Mouse (Mus musculus): ENCODE results near the gene Phgr1.
A peak's percentile ranks its signal among the peaks of the same experiment; 100 is the strongest.

Gene Phgr1

DNA sequence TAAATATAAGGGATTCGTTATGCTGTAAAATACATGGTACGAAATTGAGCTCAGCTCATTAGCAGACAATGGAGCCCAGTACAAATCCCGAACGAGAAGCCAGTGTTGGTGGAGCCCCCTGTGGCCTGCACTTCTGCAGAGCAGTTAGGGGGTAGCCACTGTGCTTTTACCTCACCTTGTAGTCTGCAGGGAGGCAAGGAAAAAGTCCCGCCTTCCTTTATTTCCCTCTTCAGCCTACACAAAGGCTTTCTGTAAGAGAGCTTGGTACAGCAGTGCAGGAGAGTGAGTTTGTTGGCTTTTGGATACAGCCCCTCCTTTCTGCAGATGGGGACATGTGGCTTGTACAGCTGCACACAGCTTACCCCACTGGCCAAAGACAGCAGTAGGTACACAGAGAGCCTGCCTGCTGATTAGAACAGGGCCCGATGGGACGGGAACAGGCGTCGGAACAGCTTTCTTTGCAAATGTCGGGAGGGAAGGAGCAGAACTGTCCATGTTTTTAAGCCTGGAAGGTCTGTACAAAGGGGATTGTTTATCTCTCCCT lies 23.2 kb upstream of the Phgr1 start:
- no peak for DNase-seq (ENCODE audit: low read depth in 2 of 2, low spot score in 2 of 2)

DNA sequence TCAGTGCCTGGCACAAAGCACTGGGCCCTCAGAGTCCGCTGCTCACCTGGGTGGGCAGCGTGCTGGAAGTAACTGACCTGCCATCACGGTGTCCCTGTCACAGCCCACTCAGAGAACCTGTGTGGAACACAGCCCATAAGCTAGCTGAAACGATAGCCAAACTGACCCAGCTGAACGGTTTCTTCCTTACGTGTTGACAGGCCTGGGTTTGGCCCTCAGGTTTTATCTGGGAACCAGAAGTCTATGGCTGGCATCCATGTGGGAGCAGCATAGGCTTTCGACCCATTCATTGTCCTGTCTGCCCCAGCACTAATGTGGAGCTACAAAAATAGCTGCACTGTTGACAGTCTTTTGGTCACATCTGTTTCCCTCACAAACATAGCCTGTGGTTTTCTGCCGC lies 22.1 kb upstream of the Phgr1 start:
- DNase-seq (ENCODE audit: low read depth in 2 of 2, low spot score in 2 of 2) = no peak

DNA sequence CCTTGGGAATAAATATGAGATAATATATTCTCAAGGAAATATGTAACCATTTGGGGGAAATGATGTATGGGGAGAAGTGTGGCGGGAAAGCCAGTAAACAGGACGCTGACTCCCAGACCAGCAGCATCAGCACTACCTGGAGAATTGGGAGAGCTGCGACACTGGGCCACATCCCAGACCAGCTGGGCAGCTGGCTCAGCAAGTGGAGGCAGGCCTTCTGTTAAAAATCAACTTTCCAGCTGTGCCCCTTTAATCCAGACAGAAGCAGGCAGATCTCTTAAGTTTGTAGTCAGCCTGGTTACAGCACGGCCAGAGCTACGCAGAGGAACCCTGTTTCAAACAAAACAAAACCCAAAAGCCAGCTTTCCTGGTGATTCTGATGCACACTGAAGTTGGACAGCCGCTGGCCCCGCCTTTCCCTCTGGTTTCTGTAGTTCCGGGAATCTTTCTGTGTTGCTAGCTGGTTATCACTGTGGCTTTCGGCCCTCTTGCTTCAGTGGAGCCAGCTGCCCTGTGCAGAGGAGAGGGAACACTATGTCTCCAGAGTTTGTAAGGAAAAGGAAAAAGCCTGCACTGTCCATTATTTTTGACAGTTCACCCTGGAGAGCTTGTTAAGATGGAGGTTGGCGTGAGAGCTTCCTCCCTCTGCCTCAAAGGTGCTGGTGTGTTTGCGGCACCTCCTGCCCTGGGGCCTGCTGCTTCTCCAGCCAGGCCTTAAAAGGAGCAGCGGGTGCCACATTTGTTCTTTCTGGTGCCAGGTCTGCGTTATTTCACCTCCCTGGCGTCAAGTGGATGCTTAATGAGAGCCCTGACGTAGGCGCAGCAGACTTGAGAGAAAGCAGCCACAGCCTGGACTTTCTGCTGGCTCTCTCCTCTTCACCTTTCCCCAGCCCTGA lies 20.4 kb upstream of the Phgr1 start:
- DNase-seq (ENCODE audit: low read depth in 2 of 2, low spot score in 2 of 2) = no peak

DNA sequence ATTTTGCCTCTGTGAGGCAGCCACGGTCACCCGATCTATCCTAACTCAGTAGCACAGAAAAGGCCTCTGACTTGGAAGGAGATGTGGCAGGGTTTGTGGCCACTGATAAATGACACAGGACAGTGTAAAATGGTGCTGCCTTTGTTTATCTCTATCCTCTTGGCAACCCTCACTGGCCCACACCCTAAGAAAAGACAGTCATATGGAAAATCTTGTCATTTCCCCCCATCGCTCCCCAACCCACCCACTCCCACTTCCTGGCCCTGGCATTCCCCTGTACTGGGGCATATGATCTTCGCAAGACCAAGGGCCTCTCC lies 19.8 kb upstream of the Phgr1 start:
- DNase-seq (ENCODE audit: low read depth in 2 of 2, low spot score in 2 of 2) = no peak

DNA sequence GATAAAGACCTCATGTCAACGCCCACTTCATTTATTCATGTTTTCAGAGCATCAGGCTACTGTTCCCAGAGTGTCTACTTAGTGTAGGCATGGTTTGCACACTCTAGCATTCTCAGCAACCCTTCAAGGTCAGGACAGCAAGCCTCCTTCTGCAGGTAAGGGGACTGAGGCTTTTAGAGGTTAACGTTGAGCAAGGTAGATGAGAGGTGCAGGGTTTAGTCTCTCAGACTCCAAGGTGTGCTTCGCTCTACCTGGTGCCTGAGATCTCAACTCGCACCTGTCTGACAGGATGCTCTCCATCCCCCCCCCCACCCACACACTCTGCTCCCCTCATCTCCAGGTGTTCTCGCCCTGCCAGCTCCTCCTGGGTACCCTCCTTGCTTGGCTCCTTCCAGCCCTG lies 18.4 kb upstream of the Phgr1 start:
- DNase-seq (ENCODE audit: low read depth in 2 of 2, low spot score in 2 of 2) = no peak

DNA sequence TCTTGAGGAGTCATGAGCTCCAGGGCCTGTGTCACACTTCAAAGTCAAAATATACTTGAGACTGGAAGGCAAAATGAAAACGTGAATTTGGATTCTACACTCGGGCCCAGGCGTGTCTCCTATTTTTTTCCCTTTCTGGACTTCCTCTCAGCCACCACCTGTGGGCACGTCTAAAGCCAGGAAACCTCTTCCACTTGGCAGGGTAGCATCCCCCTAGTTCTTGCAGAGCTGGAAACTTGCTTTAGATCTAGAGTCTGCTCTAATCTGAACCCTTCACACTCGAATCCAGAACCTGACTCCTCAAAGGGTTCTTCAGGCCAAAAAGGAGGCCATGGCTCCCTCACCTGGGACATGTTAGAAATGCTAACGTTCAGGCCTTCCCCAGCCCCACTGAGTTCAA lies 17.2 kb upstream of the Phgr1 start:
- no peak for DNase-seq (ENCODE audit: low read depth in 2 of 2, low spot score in 2 of 2)

DNA sequence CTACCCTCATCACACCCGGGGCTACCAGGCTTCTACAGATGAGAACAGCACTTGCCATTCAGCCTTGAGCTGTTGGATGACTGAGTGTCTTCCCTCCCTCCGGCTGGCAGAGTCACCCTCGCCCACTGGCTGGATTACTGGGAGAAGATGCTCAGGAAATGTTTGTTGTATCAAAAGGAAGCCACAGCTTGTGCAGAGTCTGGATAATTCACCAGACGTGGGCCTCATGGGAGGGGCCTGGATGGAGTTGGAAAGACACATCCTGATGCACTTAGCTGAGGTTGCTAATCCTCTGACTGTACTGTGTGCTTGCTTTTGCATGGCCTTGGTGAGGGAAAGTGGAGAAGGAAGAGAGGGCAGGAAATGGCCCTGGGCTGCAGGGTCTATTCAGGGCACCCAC lies 16.5 kb upstream of the Phgr1 start:
- no peak for DNase-seq (ENCODE audit: low read depth in 2 of 2, low spot score in 2 of 2)

DNA sequence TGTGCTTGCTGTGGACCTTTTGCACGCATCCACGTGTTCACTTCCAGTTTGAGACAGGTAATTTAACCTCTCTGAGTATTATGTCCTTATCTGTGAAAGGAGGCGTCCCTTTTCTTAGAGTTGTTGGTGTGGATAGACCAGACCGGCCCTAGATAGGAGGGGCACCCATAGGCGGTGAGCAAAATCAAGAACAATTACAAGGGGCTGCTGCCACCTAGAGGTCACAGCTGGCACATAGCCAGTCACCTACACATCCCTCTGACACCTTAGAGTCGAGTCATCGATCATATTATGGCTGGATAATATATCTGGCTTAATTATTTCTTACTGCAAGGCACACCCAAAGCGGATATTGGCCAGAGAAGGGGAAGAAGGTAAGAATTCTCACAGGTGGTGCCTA lies 12.7 kb upstream of the Phgr1 start:
- DNase-seq (ENCODE audit: low read depth in 2 of 2, low spot score in 2 of 2) = peak; percentile 79 to 82

DNA sequence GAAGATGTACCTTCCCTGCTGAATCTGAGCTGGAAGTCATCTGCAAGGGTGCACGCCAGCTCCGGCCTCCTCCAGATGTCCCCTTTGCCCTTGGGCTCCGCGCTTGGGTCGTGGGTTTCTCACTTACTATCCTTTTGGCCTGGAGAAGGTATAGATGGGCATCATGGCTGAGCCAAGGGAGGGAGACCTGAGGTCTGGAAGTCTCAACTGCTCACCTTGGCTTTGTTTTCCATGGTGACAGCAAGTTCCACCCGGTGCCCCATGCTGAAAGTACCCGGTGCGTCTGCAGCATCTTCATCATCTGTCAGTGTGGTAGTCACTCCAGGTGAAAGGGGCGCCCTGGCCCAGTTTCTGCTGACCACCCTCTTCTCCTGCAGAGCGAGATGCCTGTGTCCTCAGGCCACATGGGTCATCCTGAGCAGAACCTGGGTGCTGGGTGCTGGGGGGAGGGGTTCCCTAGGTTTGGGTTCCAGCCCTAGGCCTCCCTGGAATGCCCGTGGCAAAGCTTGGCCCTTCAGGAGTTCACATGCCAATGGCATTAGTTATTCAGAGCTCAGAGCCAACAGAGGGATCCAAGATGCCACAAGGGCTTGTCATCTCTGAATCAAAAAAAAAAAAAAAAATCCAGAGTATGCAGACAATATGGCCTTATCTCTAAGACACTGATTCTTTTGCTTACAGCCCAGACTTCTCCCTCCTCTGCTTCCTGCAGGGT lies 12.1 kb upstream of the Phgr1 start:
- DNase-seq (ENCODE audit: low read depth in 2 of 2, low spot score in 2 of 2) = no peak

DNA sequence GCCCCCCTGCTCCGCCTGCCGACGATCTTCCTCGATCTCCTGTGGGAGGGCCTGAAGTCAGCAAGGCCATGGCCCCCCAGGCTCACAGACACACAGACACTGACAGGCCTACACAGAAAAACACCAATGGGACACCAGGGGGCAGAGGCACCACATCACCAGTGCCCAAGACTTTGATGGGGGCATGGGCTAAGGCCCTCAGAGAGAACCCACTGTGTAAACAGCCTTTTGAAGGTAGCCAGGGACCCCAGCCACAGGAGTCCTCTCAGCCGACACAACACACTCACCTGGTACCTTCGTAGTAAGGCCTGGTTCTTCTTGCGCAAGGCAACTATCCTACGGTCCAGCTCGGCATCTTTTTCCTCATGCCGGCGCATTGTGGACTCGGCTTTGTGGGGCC lies 11.2 kb upstream of the Phgr1 start:
- no peak for DNase-seq (ENCODE audit: low read depth in 2 of 2, low spot score in 2 of 2)

DNA sequence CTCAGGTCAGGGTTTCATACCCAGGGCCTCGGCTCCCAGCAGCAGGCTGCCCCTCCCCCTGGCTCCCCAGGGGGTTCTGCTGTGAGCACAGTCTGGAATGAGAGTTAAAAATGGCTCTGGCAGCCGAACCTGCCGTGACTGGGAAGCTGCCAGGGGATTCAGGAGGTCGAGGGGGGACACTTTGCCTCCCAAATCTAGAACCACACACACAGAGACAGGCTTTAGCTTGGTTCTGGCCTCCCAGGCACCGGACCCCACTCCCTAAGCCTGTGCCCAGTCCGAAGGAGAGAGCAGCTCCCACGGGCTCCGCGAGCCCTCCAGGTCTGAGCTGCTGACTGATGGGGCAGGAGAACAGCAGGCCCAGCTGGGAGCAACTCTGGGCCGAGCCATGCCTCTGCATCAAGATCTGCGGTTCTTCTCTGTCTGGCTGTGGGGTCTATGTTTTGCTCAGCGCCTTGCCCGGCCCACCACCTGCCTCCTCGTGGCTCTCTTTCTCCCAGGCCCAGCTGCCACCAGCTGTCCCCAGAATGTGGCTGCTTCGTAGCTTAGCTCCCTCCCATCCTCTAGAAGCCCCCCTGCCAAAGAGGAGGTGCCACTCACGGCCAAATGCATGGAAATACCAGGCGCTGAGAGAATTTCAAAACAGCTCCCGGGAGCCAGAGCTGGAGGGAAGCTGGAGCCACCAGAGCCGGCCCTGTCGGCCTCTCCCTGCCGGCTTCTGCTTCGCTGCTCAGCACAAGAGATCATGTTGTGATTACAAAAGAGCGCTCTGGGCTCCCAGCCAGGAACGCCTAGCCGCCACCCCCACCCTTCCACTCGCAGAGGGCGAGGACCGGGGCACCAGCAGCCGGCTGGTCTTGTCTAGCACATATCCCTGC lies 10.4 kb upstream of the Phgr1 start, which contains the start of gene Ccdc9b:
Ccdc9b (minus strand) TSS at position 756 of the 878 bp plus-strand sequence.
- DNase-seq (ENCODE audit: low read depth in 2 of 2, low spot score in 2 of 2) = no peak

DNA sequence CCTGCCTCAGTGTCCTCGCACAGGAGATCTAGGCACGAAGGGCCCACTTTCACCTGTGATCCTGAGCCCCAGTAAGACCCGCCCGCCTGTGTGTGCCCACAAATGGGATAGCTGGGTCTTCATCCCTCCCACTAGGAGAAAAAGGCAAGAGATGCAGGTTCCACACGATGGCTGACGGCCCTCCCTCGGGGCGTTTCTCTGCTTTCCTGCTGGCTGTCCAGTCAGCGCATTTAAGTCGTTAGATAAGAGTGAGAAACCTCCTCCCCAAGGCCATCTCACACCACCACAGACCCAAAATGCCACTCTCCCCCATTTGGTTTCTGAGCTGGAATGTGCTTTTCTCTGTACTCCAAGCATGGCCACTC lies 9.8 kb upstream of the Phgr1 start:
- no peak for DNase-seq (ENCODE audit: low read depth in 2 of 2, low spot score in 2 of 2)

DNA sequence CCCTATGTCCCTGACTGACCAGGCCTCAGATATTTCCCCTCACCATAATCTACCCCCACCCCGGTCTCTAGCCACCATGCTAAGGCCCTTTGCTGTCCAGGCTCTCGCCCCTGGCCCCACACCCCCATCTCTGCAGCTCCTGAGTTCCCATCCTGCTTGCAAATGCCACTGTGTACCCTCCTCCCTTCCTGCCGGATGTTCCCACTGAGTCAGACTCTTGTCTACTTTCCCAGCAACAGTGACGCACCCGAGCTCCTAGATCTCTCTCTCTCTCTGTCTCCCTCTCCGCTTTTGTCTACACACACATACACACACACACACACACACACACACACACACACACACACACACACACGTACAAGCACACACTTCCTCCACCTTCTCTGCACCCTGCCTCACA lies 9.1 kb upstream of the Phgr1 start:
- DNase-seq (ENCODE audit: low read depth in 2 of 2, low spot score in 2 of 2) = no peak

DNA sequence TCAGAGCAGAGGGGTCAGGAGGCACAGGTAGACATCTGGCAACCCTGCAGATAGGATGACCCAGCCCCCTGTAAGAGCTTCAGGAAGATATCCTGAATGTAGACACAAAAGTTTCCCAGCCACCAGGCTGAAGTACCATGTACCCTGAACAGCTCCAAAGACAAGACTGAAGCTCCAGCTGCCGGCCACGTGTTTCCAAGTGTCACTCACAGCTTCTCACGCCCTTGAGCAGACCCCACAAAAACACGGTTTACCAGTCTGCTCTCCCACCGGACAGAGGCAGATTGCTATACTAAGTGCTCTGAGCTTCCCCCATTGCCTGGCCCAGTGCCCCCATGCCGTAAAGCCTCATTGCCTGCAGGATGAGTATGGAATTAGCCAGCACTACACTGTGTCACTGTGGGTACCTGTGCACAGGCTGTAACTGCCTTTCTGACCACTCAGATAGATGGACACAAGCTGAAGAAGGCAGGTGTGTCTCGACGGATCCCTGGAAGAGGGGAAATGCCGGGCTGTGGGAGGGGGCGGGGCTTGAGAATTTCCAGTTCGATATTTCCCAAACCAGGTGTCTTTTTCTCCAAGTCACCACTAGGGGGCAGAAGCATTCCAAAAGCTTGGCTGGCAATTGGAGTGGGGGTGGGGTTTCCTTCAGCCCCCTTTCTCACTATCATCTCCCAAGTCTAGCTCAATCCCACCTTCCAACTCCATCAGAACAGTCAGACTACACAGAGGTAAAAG lies 8.3 kb upstream of the Phgr1 start:
- DNase-seq (ENCODE audit: low read depth in 2 of 2, low spot score in 2 of 2) = peak in 1 of 2 experiments; percentile 39

DNA sequence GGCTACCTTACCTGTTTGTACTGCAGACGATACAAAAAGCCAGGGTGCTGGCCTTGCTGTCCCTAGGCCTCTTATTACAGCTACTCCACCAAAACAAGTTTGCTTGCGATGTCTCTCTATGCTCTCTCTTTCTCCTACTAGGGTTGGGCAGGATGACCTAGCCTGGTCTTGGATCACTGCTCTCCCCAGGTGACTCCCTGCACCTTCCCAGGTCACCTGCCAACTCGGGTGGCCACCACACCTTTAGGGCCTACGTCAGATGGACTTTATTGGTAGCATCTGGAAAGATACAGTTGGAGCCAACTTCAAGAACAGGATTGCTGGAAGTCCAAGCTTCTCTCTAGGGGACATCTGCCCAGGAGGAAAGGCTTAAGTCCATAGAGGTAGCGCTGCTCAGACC lies 7.7 kb upstream of the Phgr1 start:
- no peak for DNase-seq (ENCODE audit: low read depth in 2 of 2, low spot score in 2 of 2)

DNA sequence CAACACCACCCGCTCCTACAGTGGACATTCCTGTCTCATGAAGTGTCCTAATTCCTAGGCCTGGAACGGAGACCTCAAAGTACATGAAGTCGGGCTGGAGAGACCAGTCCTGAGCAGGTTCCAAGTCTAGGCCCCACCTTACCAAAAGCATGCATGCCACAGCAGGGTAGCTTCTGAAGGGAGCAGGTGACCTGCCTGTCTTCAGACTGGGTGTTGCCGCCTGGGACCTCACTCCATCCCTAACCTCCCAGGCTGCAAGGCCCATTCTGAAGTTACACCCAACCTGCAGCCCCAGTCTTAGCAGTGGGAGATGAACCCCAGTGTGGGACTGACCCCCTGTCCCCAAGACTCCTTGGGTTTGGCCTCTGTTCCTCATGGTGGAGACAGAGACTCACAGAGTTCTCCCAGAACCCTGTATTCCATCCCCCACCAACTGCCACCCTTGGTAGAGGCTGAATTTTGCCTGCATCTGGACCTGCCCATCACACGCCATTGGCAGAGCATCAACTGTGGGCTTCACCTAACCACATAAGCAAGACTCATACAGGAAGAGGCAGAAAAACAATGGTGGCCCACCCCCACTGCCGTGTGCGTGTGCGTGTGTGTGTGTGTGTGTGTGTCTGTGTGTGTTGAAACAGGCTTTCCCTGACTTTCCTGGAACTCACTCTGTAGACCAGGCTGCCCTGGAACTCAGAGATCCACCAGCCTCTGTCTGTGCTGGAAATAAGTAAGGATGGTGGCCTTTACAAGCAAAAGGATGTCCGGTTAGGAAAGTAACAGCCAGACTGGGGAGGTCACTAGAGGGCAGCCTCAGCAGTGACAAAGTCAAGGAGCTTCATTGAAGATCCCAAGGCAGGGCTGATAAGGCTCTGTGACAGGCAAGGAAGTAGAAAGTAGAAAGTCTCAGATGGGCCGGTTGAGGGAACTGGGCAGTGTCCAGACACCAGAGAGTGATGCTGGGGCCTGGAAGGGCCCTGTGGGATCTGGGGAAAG lies 6.2 kb upstream of the Phgr1 start:
- no peak for DNase-seq (ENCODE audit: low read depth in 2 of 2, low spot score in 2 of 2)

DNA sequence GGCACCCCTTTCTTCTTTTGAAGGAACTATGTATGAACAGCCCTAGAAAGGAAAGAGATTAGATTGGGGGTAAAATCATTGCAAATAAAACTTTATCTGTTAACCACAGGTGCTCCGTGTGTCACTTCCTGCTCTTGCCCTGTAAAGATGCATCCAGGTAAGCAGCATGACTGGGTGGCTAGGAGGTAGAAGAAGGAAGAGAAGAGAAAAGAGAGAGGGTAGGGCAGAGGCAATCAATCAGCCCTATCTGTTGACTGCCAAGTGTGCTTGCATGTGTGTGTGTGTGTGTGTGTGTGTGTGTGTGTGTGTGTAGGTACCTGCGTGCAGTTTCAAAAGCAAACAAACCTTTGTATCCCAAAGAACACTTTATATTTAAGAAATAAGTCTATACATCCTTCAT lies 2.0 kb downstream of the Phgr1 start:
- DNase-seq (ENCODE audit: low read depth in 2 of 2, low spot score in 2 of 2) = no peak

DNA sequence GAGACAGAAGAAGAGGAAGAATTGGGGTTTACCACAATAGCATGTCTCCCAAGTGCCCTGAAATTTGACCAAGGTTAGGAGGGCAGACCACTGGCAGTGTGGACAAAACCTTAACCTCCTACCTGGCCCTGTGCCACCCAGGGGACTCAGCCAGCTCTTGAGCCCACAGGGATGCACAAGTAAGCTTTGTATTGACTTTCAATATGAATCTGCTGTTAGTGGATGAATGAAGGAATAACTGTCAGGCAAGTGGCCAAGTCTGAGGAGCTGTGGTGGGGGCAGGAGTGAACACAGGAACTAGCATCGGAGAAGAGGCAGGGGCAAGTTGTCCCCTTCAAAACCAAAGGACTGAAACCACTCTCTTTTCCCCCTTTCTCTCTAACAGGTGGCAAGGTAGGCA lies 2.8 kb downstream of the Phgr1 start:
- DNase-seq (ENCODE audit: low read depth in 2 of 2, low spot score in 2 of 2) = no peak

DNA sequence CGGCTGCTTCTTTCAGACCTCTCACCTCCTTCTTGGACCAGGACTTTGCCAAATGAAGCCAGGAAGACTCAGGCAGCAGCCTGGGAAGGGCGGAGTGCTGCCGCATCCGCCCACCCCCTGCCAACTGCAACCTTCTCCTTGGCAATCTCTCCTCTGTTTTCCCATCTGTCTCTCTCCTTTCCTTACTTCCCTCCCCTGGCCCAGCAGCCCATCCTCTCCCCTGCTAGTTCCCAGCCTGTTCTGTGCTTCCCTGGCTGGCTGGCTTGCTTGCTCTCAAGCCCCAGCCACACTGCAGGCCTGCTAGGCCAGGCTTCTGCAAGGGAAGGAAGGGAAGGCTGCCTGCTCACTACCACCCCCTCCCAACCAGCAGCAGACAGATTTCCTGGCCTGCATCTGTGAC lies 3.3 kb downstream of the Phgr1 start:
- DNase-seq (ENCODE audit: low read depth in 2 of 2, low spot score in 2 of 2) = no peak

DNA sequence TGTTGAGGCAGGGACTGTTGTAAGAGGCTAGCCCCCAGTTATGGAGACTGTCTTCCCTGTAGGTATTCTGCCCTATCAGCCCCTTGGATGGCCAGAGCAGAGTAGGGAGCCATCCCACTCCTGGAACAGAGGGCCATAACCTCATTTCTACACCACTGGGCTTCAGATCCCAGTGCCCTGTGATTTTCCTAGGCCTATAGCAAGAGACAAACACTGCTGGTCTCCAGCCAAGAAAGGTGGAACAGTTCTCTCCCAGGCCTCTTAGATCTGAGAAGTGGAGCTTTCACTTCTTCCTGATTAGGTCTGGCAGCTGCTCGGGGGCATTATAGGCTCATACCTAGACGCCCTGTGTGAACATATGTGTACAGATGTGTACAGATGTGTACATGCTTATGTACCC lies 3.7 kb downstream of the Phgr1 start:
- no peak for DNase-seq (ENCODE audit: low read depth in 2 of 2, low spot score in 2 of 2)
